Mouse (Mus musculus) macrophage (primary cell): ENCODE measurements around the gene Gm3285. TPM values are rescaled to one million over a fixed set of nuclear protein-coding genes. Genes with fewer than 3 reads are reported as not detected.

Experiments used
- H3K27ac ChIP-seq: fragments of 350-480 bp; formaldehyde crosslinking; 2 replicates; pipeline ENCODE4 v1.9.0; 2021
- H3K36me3 ChIP-seq: fragments of 350-480 bp; formaldehyde crosslinking; 2 replicates; pipeline ENCODE4 v1.9.0; 2021; ENCODE audit errors: inconsistent target
- H3K4me3 ChIP-seq: fragments of 350-480 bp; formaldehyde crosslinking; 2 replicates; pipeline ENCODE4 v1.9.0; 2021; ENCODE audit errors: inconsistent target
- H3K79me2 ChIP-seq: fragments of 350-480 bp; formaldehyde crosslinking; 2 replicates; pipeline ENCODE4 v1.9.0; 2021; ENCODE audit errors: inconsistent target
- WGBS: methylation state at CpG from one replicate; pipeline ENCODE4 v1.1.7; 2026; ENCODE audit warnings: inconsistent platforms; ENCODE audit not compliant: missing documents; 5-methylcytosine and 5-hydroxymethylcytosine counted together
- polyA plus RNA-seq: library from polyadenylated mRNA; stranded (reverse); fragments of 250-400 nt; gene quantifications from 3 replicates; pipeline ENCODE4 v1.2.4, GENCODE M21; 2018; ENCODE audit warnings: inconsistent platforms
- total RNA-seq, 78 experiments: library from RNA; depleted of rRNA; stranded (reverse); fragments of 250-400 nt; gene quantifications; 1 replicate in 9 of 78; 2 replicates in 24 of 78; 3 replicates in 43 of 78; 4 replicates in 2 of 78; pipeline ENCODE4 v1.2.4; 2018; ENCODE audit warnings: inconsistent platforms in 56 of 78

Gene Gm3285
- not detected for total RNA-seq (2018; cell fraction: chromatin; rRNA removed)
- total RNA-seq (2018; cell fraction: cytosol; rRNA removed), result not detected
- total RNA-seq (2018; cell fraction: nucleus; rRNA removed), result not detected
- not detected in 3 replicates for polyA plus RNA-seq

- no peak within 1 kb of the TSS for H3K27ac ChIP-seq
- H3K79me2 ChIP-seq, result no peaks in the 10 kb centered on the region
- no peaks in the 10 kb centered on the region for H3K36me3 ChIP-seq
- no peak within 1 kb of the TSS for H3K4me3 ChIP-seq
- 58% methylated on average over 5 of the region's 7 CpGs for WGBS
Measured at GRCm38 (mm10) chr10:77861675-77862074, at the start of gene Gm3285. TSS of gene Gm3285 (plus strand) at chr10:77861975.

- Histone ChIP-seq H3K36me3 (no peaks in the 10 kb centered on the region), H3K79me2 (no peaks in the 10 kb centered on the region), H3K27ac (no peak within 1 kb of the TSS), H3K4me3 (no peak within 1 kb of the TSS)
- 55% methylated on average over 4 of the region's 4 CpGs for WGBS
Measured at GRCm38 (mm10) chr10:77814382-77814781, 47.4 kb upstream of the Gm3285 start, which contains the start of gene Gm2696. TSS of gene Gm2696 (plus strand) at chr10:77814682.

- 59% methylated on average over 5 of the region's 5 CpGs for WGBS
- no peak overlapping the region for H3K4me3 ChIP-seq
- H3K79me2 ChIP-seq, result no peaks in the 10 kb centered on the region
- H3K36me3 ChIP-seq, result no peaks in the 10 kb centered on the region
- H3K27ac ChIP-seq, result no peak overlapping the region
Measured at GRCm38 (mm10) chr10:77815514-77815913, 46.3 kb upstream of the Gm3285 start.

GRCm38 (mm10) chr10:77818523-77818922 is 43.3 kb upstream of the Gm3285 start:
- no peaks in the 10 kb centered on the region for H3K36me3 ChIP-seq
- H3K27ac ChIP-seq, result no peak overlapping the region
- no peak overlapping the region for H3K4me3 ChIP-seq
- H3K79me2 ChIP-seq, result no peaks in the 10 kb centered on the region
- WGBS, result 90% methylated on average over 4 of the region's 4 CpGs

- no peaks in the 10 kb centered on the region for H3K79me2 ChIP-seq
- H3K27ac ChIP-seq, result no peak overlapping the region
- 75% methylated on average over 4 of the region's 4 CpGs for WGBS
- H3K4me3 ChIP-seq, result no peak overlapping the region
- H3K36me3 ChIP-seq, result no peaks in the 10 kb centered on the region
Measured at GRCm38 (mm10) chr10:77819203-77819602, 42.6 kb upstream of the Gm3285 start.

GRCm38 (mm10) chr10:77826951-77827350 is 34.8 kb upstream of the Gm3285 start, which contains the start of gene Krtap10-4:
TSS of gene Krtap10-4 (minus strand) at chr10:77827095.
- no peak within 1 kb of the TSS for H3K27ac ChIP-seq
- no peaks in the 10 kb centered on the region for H3K79me2 ChIP-seq
- 65% methylated on average over 6 of the region's 6 CpGs for WGBS
- H3K4me3 ChIP-seq, result no peak within 1 kb of the TSS
- no peaks in the 10 kb centered on the region for H3K36me3 ChIP-seq

- H3K27ac ChIP-seq, result no peak within 1 kb of the TSS
- H3K4me3 ChIP-seq, result no peak within 1 kb of the TSS
- no peaks in the 10 kb centered on the region for H3K79me2 ChIP-seq
- no peaks in the 10 kb centered on the region for H3K36me3 ChIP-seq
- WGBS, result 85% methylated on average over 7 of the region's 9 CpGs
Measured at GRCm38 (mm10) chr10:77835647-77836046, 26.1 kb upstream of the Gm3285 start, which contains the start of gene Krtap10-10. TSS of gene Krtap10-10 (plus strand) at chr10:77835947.

GRCm38 (mm10) chr10:77839006-77839405 is 22.8 kb upstream of the Gm3285 start:
- 75% methylated on average over 6 of the region's 6 CpGs for WGBS
- H3K4me3 ChIP-seq, result no peak overlapping the region
- no peaks in the 10 kb centered on the region for H3K79me2 ChIP-seq
- H3K36me3 ChIP-seq, result no peaks in the 10 kb centered on the region
- no peak overlapping the region for H3K27ac ChIP-seq

- H3K79me2 ChIP-seq, result no peaks in the 10 kb centered on the region
- WGBS, result 97% methylated on average over 3 of the region's 3 CpGs
- H3K36me3 ChIP-seq, result no peaks in the 10 kb centered on the region
- H3K4me3 ChIP-seq, result no peak within 1 kb of the TSS
- no peak within 1 kb of the TSS for H3K27ac ChIP-seq
Measured at GRCm38 (mm10) chr10:77846503-77846902, 15.3 kb upstream of the Gm3285 start, which contains the start of gene Gm36176. TSS of gene Gm36176 (plus strand) at chr10:77846803.

GRCm38 (mm10) chr10:77846961-77847360 is 14.8 kb upstream of the Gm3285 start:
- Histone ChIP-seq H3K27ac (no peak overlapping the region), H3K4me3 (no peak overlapping the region), H3K79me2 (no peaks in the 10 kb centered on the region), H3K36me3 (no peaks in the 10 kb centered on the region)
- WGBS, result 57% methylated on average over 2 of the region's 2 CpGs

GRCm38 (mm10) chr10:77847538-77847937 is 14.2 kb upstream of the Gm3285 start:
- 83% methylated on average over 2 of the region's 2 CpGs for WGBS
- H3K36me3 ChIP-seq, result no peaks in the 10 kb centered on the region
- no peak overlapping the region for H3K4me3 ChIP-seq
- no peak overlapping the region for H3K27ac ChIP-seq
- H3K79me2 ChIP-seq, result no peaks in the 10 kb centered on the region

- H3K36me3 ChIP-seq, result no peaks in the 10 kb centered on the region
- H3K79me2 ChIP-seq, result no peaks in the 10 kb centered on the region
- no peak within 1 kb of the TSS for H3K27ac ChIP-seq
- WGBS, result 73% methylated on average over 9 of the region's 9 CpGs
- no peak within 1 kb of the TSS for H3K4me3 ChIP-seq
Measured at GRCm38 (mm10) chr10:77852559-77852958, 9.2 kb upstream of the Gm3285 start, which contains the start of gene Gm10318. TSS of gene Gm10318 (plus strand) at chr10:77852859.

- H3K36me3 ChIP-seq, result no peaks in the 10 kb centered on the region
- WGBS, result 27% methylated on average over 8 of the region's 14 CpGs
- no peak overlapping the region for H3K4me3 ChIP-seq
- no peak overlapping the region for H3K27ac ChIP-seq
- H3K79me2 ChIP-seq, result no peaks in the 10 kb centered on the region
Measured at GRCm38 (mm10) chr10:77864067-77864761, 2.4 kb downstream of the Gm3285 start.

- 25% methylated on average over 11 of the region's 11 CpGs for WGBS
- H3K79me2 ChIP-seq, result no peaks in the 10 kb centered on the region
- H3K27ac ChIP-seq, result no peak overlapping the region
- no peak overlapping the region for H3K4me3 ChIP-seq
- no peaks in the 10 kb centered on the region for H3K36me3 ChIP-seq
Measured at GRCm38 (mm10) chr10:77864762-77865143, 3.0 kb downstream of the Gm3285 start.

- no peaks in the 10 kb centered on the region for H3K79me2 ChIP-seq
- no peak overlapping the region for H3K4me3 ChIP-seq
- WGBS, result 86% methylated on average over 1 of the region's 1 CpGs
- H3K27ac ChIP-seq, result no peak overlapping the region
- H3K36me3 ChIP-seq, result no peaks in the 10 kb centered on the region
Measured at GRCm38 (mm10) chr10:77867546-77867945, 5.8 kb downstream of the Gm3285 start.
